Mouse (Mus musculus): ENCODE measurements around the gene Pheta2.
A peak's percentile ranks its signal among the peaks of the same experiment; 100 is the strongest.
"Not testable (repeated sequence)": the region's sequence is repeated elsewhere in the genome, so short reads cannot be mapped to it uniquely, and the experiment has no call there.

Pheta2 gene

GRCm38 (mm10) chr15:82343368-82344287 lies 4.9 kb downstream of the Pheta2 start:
- no peak for DNase-seq

DNA sequence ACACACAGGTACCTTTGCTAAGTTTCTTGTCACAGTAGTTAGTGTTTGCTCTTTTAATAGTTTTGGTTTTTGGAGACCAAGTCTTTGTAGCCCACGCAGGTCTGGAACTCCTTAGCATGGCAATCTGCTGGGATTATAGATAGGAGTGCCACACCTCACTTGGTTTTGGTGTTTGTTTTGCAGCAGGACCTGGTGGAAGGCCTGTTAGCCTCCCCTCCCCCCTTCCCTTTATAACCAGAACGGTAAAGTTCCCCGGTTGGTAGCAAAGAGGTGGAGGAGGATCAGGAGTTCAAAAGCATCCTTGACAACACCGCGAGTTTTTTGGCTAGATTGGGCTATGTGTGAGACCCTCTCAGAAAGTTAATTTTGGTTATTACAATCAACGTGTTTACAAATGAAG lies 6.2 kb downstream of the Pheta2 start:
- no peak for DNase-seq

DNA sequence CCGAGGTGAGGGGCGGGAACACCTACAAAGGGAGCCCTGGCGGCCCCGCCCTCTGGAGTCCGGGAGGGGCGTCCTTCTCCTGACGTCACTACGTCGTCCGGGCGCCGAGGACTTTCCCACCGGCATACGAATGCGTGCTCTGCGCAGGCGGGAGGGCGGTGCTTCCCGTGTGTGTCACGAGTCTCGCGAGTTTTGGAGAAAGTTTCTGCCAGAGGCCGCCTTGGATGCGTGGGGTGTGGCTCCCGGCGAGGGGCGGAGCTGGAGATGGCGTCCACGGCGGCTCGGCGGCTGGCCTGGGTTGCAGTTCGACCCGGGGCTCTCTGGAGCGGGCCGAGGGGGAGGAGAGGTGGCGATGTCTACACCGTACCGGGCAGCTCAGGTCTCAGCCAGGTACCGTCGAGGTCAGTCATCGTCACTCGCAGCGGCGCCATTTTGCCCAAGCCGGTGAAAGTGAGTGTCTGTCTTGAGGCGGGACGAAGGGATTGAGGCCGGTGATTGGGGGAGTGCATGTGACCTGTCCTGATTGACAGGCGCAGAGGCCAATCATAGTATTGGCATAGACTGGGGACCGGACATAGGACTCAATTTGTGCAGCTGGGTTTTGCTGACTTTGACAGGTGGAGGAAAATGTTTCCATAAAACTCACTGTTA lies 7.2 kb downstream of the Pheta2 start:
- DNase-seq = peak; percentile 98

DNA sequence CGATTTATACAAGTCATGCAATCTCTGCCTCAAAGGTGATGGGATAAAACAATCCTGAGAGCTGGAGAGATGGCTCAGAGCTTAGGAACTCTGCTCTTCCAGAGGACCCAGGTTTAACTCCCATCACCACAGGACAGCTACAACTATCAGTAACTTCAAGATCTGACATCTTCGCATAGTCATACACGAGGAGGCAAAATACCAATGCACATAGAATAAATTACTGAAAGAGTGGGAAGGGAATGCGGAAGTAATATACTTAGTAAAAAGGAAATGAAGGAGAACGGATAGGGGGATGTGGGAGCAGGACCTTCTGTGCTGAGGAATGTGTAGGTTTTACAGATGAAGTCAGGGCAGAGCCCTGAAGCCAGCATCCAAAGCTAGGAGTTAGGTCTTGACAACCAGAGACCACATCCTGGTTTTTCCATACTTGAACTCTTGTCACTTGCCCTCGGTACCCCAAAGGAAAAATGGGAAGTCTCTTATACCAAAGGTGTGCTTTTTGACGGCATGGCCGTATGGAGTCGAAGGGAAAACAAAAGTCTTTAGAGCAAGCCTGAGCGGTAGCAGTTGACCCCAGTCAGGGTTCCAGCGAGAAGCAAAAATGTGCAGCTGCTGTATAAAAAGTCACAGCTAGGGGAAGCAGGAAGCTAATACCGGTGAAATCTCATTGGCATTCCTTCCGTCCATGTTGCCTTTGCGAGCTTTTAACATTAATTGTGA lies 8.0 kb downstream of the Pheta2 start:
- DNase-seq = no peak

DNA sequence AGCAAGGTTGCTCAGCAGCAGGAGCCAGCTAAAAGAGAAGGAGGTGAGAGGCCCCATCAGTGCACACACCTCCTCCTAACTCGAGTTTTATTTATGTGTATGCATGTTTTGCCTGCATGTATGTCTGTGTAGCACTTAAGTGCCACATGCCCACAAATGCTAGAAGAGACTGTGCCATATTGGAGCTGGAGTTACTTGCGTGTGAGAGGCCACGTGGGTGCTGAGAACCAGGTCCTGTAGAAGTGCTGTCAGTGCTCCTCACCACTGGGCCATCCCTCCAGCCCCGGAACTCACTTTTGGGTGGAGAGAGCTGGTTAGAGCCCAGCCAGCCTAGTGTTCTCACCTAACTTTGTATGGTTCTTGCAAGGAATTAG lies 8.5 kb downstream of the Pheta2 start:
- DNase-seq = no peak

- no peak for DNase-seq
Observed at GRCm38 (mm10) chr15:82347852-82348251, 9.1 kb downstream of the Pheta2 start.

DNA sequence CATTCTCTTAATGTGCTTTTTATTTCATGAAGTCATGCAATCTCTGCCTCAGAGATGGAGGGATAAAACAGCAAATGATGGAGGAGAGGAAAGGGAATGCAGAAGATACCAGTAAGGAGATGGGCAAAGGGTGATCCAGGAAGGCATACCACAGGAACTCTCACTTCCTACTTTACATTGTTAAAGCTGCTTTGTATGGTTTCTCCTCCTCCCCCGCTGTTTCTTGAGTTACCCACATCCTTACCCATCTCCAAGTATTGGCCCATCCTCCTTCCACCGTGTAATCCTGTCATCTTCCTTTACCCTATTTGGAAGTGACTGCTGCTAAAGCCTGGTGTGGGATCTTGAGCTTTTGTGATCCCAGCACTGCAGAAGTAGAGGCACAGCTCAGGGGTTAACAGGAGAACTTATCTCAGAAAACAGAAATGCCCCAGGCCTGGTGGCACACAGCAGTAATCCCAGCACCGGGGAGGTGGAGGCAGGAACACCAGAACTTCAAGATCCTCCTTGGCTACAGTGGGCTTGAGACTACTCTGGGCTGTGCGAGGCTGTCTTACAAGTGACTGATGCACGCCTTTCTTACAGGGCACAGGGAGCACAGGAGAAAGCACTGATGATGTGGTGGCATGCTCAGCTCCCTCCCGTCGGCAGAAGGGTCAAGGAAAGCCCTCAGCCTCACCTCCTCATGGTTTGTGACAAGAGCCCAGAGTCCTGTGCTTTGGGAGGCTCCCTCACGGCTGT lies 9.7 kb downstream of the Pheta2 start:
- DNase-seq = no peak

DNA sequence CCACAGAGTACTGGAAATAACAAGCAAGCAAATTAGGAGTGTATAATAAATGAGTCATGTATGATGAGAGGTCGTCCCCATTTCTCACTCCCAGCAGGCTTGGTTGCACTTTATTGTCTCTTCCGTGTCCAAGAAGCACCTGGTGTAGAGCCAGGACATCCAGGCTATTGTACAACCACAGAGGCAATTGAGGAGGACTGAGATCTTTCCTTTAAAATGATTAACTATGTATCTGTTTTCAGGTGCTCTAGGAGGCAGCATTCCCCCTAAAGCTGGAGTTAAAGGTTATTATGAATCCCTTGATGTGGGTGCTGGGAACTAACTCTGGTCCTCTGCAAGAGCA lies 10.2 kb downstream of the Pheta2 start:
- no peak for DNase-seq

DNA sequence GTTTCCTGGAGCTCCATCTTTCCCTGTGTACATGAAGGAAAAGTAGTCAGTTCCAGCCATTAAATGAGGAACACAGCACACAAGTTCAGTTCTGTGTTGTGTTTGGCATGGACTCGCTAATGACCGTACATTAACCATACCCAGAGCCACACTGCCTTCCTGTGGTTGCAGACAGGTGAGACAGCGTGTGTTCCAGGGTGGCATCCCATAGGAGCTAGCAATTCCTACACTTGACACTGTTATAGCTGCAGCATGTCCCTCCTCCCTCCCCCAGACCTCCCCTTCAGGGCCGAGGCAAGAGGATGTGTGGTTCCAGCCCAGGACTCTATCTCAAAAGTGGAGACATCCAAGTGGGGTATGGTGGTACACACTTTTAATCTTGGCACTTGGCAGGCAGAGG lies 11.6 kb downstream of the Pheta2 start:
- DNase-seq = no peak

DNA sequence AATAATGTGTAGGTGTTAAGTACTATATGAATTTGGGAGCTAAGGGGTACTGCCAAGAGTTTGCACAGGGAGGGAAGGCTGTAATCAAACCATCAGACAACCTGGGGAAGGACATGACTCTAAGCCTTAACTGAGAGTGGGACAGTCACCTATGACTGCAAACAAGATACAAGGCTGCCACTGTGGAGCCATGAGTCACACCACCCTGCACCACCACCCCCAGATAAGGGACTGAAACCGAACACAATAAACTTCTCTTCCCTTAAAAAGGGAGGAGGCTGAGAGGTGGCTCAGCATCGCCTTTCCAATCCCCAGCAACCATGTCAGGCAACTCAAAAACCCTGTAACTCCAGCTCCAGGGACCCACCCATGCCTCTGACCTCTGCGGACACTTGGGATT lies 12.7 kb downstream of the Pheta2 start:
- no peak for DNase-seq

- DNase-seq = no peak
Observed at GRCm38 (mm10) chr15:82353078-82353744, 14.5 kb downstream of the Pheta2 start.

GRCm38 (mm10) chr15:82353745-82354113 lies 15.0 kb downstream of the Pheta2 start:
- no peak for DNase-seq

DNA sequence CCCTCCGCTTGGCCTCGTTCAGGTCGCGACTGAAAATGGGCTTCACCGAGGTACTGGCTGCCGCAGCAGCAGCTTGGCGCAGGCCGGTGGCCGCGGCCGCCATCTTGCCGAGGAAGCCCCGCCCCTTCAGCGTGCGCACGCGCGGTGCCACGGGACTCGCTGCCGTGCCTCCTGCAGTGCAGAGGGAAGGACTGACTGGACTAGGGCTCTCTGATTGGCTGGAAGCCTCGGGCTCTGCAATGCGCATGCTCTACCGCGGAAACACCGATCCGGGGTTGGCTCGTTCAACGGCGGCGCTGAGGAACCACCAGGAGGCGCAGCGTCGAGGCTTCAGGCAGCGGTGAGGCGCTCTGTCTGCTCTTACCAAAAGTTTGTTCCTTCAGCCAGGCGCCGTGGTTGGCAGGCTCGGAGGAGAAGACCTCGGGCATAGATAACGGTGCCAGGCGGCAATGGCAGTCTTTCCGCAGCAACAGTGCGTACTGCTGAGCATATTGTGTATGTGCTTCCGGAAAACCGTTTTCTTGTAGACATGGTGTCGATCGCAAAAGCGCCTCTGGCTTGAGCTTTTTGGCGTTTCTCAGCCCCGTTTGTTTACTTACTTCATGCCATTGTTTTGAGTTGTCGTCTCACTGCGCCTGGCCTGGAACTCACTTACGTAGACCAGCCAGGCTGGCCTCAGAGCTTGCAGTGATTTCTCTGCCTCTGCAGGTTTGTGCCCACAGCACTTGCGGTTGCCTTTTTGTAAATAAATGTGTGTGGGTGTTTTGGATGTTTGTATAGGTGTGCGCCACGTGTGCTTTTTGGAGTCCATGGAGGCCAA lies 15.6 kb downstream of the Pheta2 start, which contains the start of gene Ndufa6:
TSS of gene Ndufa6 (minus strand) at position 197 of the 820 bp plus-strand sequence.
- peak; percentile 97 for DNase-seq

GRCm38 (mm10) chr15:82358431-82359260 lies 19.9 kb downstream of the Pheta2 start:
- DNase-seq = no peak

DNA sequence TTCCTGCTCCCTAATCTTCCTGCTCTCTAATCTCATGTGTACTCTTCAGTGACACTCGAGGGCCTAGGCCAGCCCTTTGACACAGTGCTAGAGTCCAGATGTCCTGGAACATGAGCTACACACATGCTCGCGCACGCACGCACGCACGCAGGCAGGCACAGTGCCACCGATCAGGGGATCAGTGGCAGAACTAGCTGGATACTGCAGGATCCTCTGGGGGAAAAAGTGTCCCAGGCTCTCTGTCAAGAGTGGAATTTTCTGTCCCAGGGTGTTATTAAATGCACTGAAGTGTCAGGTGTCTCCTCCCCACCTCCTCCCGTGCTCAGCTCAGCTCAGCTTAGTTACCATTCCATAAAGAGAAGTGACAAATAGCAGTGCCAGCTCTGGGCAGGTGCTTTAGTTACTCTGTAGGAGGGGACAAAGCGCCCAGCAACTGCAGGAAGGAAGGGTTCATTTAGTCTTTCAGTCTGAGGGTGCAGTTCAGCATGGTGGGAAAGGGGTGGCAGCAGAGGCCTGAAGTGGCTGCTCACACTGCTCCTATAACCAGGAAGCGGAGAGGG lies 22.8 kb downstream of the Pheta2 start:
- no peak for DNase-seq

- no peak for DNase-seq
Observed at GRCm38 (mm10) chr15:82362234-82362633, 23.5 kb downstream of the Pheta2 start.

DNA sequence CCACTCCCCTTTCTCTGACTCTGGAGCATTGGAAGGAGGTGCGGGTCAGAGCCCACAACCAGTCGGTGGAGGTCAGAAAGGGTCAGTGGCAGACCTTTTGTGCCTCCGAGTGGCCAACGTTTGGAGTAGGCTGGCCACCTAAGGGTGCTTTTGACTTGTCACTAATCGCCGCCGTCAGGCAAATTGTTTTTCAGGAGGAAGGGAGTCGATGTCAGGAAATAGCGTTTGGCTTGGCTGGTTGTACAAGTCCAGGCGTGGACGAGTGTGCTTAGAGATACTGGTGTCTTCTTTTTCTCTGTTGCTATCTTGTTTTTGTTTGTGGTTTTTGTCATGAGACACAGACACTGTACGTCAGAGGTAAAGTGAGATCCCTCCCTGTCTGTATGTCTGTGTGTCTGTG lies 25.1 kb downstream of the Pheta2 start:
- DNase-seq = not testable (repeated sequence)

DNA sequence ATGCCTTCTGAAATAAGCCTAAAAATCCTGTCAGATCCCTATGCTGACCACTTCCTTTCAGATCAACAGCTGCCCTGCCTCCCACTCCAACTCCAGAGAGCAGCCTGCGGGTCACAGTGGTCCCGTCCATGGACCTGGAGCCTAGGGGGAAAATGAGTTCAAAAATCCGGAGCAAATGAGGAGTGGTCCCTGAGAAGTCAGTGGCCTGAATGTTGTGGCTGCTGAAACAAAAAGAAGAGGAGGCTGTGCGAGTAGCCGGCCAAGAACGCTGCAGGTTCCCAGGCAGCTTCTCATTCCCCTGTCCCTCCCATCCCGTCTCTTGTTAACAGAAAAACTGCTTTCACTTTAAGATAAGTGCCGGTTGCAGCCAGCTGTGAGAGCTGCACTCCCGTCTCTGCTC lies 25.8 kb downstream of the Pheta2 start:
- not testable (repeated sequence) for DNase-seq

DNA sequence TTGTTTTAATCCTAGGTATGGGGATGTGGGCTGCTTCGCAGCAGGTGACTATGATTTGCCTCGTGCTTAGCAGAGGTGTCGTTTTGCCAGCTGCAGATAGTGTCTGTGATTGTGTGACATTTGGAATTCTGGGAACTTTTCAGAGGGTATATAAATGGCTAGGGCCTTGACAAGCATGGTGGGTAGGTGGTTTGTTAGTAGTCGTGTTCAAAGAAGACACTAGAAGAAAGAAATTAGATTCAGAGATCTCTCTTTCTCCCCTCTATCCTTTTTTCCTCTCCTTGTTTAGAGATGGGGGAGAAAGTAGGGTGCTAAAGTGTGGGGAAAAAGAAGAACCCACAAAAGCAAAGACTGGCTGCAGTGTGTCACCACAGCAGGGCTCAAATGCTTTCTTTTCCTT lies 29.4 kb downstream of the Pheta2 start:
- no peak for DNase-seq

- no peak for DNase-seq
Observed at GRCm38 (mm10) chr15:82368851-82369250, 30.1 kb downstream of the Pheta2 start.

All from right cerebral cortex, adult 18-20 months (tissue).